Mouse (Mus musculus) G1E (cell line): Measurements from ENCODE around the gene Gm17606.

Experiments
- CTCF ChIP-seq: IDR thresholded peaks from 2 replicates; pipeline ENCODE4 v1.5.1; 2012; ENCODE audit warnings: low read depth, low read length, inconsistent platforms, mixed read lengths
- GATA1 ChIP-seq: IDR thresholded peaks from 2 replicates; pipeline ENCODE4 v1.6.1; 2012; ENCODE audit warnings: borderline replicate concordance, low read length, inconsistent platforms, mixed read lengths

GRCm38 (mm10) chr14:54646898-54647636 is 6.3 kb downstream of the Gm17606 start:
- TF ChIP-seq CTCF (no peak), GATA1 (no peak)
